Mouse (Mus musculus) ovary, postnatal 14 days (tissue): ENCODE measurements around the gene Klrb1b.
A peak's percentile ranks its signal among the peaks of the same experiment; 100 is the strongest.
"Not testable (repeated sequence)": the region's sequence is repeated elsewhere in the genome, so short reads cannot be mapped to it uniquely, and the experiment has no call there.

Source experiments
- DNase-seq: peaks from one replicate; pipeline ENCODE4 v3.0.0; 2022; ENCODE audit warnings: low spot score

The Klrb1b gene

DNA sequence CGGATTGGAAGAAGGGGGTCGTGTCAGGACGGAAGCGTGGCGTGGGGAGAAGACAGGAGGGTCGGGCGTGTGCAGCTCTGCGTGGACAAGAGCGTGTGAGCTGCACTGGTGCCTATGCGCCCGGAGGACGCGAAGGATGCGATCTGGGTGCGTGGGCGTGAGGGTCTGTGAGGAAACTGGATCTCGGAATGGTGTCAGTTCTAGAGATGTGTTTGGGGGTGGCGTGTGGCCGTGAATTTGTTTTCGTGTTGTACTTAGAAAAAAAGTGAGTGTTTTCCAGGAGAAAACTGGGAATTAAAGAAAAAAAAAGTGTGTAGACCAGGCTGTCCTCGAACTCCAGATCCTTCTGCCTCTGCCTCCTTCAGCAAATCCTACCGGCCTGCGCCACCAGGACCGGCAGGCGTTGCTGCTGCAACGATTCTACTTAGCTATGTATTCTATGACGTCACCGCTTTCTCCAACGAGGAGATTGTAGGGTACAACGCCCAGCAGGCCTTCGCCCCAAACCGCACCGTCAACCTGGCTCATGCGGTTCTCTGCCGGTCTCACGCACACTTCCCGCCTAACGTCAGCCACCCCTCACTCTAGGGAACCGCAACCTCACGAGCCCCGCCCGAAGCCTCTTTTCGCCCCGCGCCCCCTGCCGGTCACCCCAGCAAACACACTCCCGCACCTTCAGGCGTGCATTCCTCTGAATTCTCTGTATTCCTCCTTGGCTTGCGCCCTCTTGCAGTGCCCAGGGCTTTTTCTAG lies 26.8 kb downstream of the Klrb1b start:
- DNase-seq: peak; percentile 87

- peak; percentile 74 for DNase-seq
Measured at GRCm38 (mm10) chr6:128798772-128799143, 27.4 kb downstream of the Klrb1b start.

- DNase-seq: no peak
Measured at GRCm38 (mm10) chr6:128797936-128798771, 28.0 kb downstream of the Klrb1b start.

GRCm38 (mm10) chr6:128797185-128797905 lies 28.8 kb downstream of the Klrb1b start:
- no peak for DNase-seq

DNA sequence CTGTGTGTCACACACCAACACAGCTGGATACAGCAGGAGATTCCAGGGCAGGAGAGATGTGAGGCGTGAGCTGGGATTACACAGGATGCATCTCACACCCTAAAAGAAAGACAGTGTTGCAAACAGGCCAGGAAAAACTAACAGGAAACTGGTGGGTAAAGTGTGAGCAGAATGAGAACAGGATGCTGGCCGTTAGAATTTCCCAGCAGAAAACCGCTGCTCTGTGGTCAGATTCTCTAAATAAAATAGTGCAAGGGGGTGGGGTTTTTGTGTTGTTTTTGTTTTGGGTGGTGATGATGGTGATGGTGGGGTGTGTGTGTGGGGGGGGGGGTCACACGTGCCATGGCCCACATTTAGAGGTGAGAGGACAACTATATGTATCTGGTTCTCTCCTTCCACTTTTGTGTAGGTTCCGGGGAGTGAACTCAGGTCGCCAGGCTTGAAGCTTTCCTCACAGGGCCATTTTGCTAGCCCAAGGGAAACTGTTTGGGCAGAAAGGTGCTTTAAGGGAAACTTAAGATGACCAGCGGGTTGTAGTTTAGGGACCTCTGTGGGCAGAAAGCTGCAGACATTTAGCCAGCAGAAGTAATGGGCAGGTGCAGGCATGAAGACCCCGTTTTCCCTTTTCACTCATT lies 29.7 kb downstream of the Klrb1b start:
- no peak for DNase-seq

DNA sequence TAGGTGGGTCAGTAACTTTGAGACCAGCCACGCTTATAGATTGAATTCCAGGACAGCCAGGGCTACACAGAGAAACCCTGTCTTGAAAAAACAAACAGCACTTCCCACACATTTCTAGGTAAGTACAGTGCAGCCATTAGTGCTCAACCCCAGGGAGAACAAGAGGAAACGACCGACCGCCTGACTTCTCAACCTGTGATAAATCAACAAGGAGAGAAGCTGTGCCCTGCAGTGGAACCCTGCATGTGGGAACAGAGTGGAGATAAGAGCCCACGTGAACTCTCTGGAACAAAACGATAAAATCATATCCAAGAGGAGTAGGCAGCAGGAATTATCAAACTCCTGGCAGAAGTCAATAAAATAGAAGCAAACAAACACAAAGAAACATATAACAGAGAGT lies 32.4 kb downstream of the Klrb1b start:
- DNase-seq: no peak

- DNase-seq: not testable (repeated sequence)
Measured at GRCm38 (mm10) chr6:128790491-128790994, 35.6 kb downstream of the Klrb1b start.

- no peak for DNase-seq
Measured at GRCm38 (mm10) chr6:128789115-128789514, 37.0 kb downstream of the Klrb1b start, which contains the start of gene Klrb1c. Klrb1c (minus strand) TSS chr6:128789215.

DNA sequence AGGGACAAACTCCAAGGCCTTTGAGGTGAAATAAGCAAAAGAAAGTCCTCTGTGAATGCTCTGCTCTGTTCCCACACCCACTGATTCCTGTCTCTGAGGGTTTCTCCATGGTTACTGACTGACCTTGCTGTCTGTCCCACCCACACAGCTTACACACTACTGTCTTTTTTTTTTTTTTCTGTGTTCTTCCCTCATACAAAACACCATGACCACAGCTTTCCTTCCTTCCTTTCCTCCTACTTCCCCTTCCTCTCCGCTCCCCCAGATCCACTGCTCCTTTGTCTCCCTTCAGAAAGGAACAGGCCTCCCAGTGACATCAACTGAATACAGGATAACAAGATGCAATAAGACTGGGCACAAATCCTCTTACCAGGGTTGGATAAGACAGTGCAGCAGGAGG lies 37.6 kb downstream of the Klrb1b start:
- DNase-seq: no peak

- DNase-seq: not testable (repeated sequence)
Measured at GRCm38 (mm10) chr6:128786396-128786795, 39.7 kb downstream of the Klrb1b start.

DNA sequence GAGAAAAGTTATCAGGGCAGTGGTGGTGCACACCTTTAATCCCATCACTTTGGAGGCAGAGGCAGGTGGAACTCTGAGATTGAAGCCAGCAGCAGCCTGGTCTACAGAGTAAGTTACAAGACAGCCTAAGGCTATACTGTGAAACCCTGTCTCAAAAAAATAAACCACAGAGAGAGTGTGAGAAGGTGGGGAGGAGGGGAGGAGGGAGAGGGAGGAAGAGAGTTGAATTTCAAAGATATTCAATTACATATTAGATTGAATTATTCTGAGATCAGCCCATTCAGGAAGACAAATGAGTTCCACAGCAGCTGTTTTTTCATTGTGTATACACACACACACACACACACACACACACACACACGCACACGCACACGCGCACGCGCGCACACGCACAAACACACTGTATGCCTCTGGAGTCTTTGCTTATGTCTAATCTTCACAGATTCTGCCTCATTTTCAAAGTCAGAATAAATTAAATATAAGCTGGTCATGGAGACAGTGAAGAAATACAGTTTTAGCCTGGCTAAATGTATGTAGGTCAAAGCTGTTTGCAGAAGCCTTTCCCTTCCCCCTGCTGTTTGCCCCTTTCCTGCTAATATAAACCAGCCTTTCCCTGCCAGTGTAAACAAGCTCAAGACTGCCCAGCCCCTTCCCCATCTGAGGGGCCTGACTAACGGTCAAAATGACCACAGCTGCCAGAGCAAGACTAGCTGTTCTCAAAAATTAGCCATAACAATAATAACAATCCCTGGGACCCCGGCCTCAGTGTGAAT lies 56.5 kb downstream of the Klrb1b start:
- no peak for DNase-seq

- DNase-seq: no peak
Measured at GRCm38 (mm10) chr6:128768047-128768446, 58.1 kb downstream of the Klrb1b start.

DNA sequence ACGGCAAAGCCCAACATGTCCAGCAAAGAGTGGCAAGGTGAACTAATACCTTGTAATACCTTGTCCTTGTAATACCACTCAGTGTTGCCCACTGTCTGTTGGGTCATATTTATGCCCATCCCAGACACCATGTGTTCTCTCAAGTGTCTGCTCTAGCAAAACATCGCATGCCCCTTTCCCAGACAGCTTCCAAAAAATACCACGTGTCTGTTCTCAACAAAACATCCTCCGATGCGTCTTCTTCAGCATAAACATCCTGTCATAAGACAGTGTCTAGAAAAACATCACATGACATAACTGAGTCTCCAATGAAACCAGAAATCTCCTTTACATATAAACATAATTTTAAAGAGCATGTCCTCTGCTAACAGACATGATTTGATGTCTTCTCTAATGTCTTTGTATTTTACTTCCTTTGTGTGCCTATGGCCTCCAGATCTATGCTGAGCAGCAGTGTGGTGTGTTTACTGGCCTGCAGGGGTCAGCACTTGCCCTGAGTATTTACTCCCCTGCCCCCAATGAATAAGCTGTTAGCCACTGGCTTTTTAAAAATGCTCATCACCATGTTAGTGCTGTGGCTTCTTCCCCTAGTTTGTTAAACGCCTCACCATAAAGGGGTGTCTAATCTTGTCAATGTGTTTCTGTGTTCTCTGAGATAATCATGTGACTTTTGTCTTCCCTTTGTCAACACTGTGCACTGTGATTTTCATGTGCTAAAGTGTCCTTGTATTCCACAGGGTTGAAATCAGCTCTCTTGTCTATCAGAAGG lies 59.5 kb downstream of the Klrb1b start:
- DNase-seq: peak; percentile 14

DNA sequence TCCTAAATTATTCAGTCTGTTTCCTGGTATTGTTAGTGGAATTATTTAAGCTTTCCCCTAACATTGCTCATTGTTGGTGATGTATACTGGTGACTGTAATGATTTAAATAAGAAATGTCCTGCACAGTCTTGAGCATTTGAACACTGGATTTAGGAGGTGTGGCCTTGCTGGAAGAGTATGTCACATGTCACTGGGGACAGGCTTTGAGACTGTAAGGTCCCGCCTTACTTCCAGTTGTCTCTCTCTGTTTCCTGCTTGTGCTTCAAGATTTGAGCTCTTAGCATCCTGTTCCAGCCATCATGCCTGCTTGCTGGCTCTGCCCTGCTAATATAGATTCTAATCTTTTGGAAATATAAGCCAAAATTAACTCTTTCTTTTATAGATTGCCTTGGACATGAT lies 60.9 kb downstream of the Klrb1b start:
- DNase-seq: no peak

- no peak for DNase-seq
Measured at GRCm38 (mm10) chr6:128764598-128764997, 61.5 kb downstream of the Klrb1b start.

GRCm38 (mm10) chr6:128763736-128764523 lies 62.2 kb downstream of the Klrb1b start:
- peak; percentile 94 for DNase-seq
